Mouse (Mus musculus): ENCODE results near the gene Ncln.

DNA sequence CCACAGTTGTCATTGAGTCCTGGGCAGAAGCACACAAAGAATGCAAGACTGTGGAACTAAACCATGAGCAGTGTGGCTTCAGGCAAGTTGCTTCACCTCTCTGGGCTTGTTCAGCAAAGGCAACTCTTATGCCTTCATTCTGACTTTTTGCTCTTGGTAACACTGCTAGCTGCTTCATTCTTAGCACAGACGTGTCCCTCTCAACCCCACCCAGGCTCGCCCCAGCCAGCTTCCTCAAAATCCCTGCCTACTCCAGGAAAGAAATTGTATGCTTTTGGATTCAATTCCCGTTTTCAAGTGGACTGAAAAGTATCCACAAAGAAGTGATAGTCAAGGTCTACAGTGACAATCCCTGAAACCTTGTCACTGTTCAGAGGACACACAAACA, 23.8 kb upstream of the Ncln start:
- no peak for TF ChIP-seq CTCF (IDR thresholded peaks at IDR 0.05; ENCODE audit: control insufficient read depth, insufficient read depth, insufficient read length)
- TF ChIP-seq MAX (IDR thresholded peaks at IDR 0.05), result no peak
- no peak for TF ChIP-seq MYOD1 (IDR thresholded peaks at IDR 0.05; ENCODE audit: control insufficient read depth, insufficient read length, low read depth)
- TF ChIP-seq USF1 (IDR thresholded peaks at IDR 0.05; ENCODE audit: low read depth), result no peak
- no peak for TF ChIP-seq CEBPB (IDR thresholded peaks at IDR 0.05; ENCODE audit: low read depth)
- no peak for TF ChIP-seq FOSL1 (IDR thresholded peaks at IDR 0.05; ENCODE audit: insufficient read depth, low read length, poor library complexity, severe bottlenecking)
- no peak for TF ChIP-seq MYOG (IDR thresholded peaks at IDR 0.05; ENCODE audit: control insufficient read depth, extremely low read depth, insufficient read length)
